Mouse (Mus musculus) limb, embryonic 10.5 days (tissue): ENCODE measurements around the gene Akr7a5. TPM values are rescaled to one million over a fixed set of nuclear protein-coding genes. Genes with fewer than 3 reads are reported as not detected.

Source experiments
- DNase-seq: peaks from one replicate; pipeline ENCODE4 v3.0.0-alpha.2; 2017; ENCODE audit warnings: low spot score
- H3K27ac ChIP-seq: fragments of 300-500 bp; sonication (generic); 2 replicates; pipeline ENCODE4 v1.5.1; 2016; ENCODE audit warnings: mild to moderate bottlenecking
- H3K27me3 ChIP-seq: fragments of 300-500 bp; sonication (generic); 2 replicates; pipeline ENCODE4 v1.6.1; 2016; ENCODE audit warnings: low read depth, mild to moderate bottlenecking; ENCODE audit not compliant: poor library complexity, severe bottlenecking
- H3K36me3 ChIP-seq: fragments of 300-500 bp; sonication (generic); 2 replicates; pipeline ENCODE4 v1.6.1; 2016; ENCODE audit warnings: mild to moderate bottlenecking, moderate library complexity
- H3K4me1 ChIP-seq: fragments of 300-500 bp; sonication (generic); 2 replicates; pipeline ENCODE4 v1.6.1; 2016
- H3K4me3 ChIP-seq: fragments of 300-500 bp; sonication (generic); 2 replicates; pipeline ENCODE4 v1.5.1; 2016; ENCODE audit warnings: mild to moderate bottlenecking, moderate library complexity
- H3K9me3 ChIP-seq: fragments of 300-500 bp; sonication (generic); replicated peaks from 2 replicates; pipeline ENCODE4 v1.6.1; 2016; ENCODE audit warnings: mild to moderate bottlenecking
- WGBS: fragments of 180-500 bp; shearing (Covaris S2); methylation state at CpG from one replicate; pipeline ENCODE4 v1.1.7; 2016; 5-methylcytosine and 5-hydroxymethylcytosine counted together
- polyA plus RNA-seq: library from polyadenylated mRNA; unstranded; fragments of >200 nt; fragmentation: Nextera tagmentation; extraction: Ambion mirVana; gene quantifications from 2 replicates; pipeline ENCODE4 v1.2.1, GENCODE M21; 2016

Akr7a5 gene
- polyA plus RNA-seq, 1 experiment from 2014 or later, result 133 TPM

DNA sequence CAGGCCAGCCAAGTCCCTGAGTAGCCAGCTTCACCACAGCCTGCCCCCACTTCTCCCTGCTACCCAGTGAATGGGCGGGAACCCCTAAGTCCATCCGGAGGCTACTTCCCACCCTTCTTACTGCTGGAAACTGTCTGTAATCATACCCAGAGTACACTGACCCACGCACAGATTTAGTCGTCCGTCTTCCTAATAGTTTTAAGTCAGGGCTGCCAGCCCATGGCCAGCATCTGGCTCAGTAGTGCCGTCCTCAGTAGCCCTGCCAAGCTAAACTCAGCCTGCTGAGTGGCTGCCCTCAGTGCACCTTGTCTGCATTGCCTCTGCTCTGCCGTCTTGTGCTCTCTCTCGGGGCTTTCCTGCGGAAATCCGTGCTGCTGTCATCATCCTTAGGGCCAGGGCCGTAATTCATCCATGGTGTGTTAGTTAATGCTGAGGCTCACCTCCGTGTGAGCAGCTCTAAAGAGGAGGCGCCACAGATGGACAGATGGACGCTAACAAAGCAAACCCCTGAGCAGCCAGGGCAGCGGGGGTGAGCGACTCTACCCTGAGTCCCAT, 28.7 kb upstream of the Akr7a5 start:
- Histone ChIP-seq H3K4me1 (peaks cover 56% of the 10 kb centered on the region), H3K4me3 (no peak overlapping the region), H3K27ac (peak overlapping the region; percentile 47; the same call in 1 of the 2 replicates), H3K27me3 (no peaks in the 10 kb centered on the region), H3K9me3 (no peaks in the 10 kb centered on the region), H3K36me3 (peaks cover 78% of the 10 kb centered on the region)
- WGBS, result 82% methylated on average over 16 of the region's 16 CpGs
- DNase-seq, result no peak

DNA sequence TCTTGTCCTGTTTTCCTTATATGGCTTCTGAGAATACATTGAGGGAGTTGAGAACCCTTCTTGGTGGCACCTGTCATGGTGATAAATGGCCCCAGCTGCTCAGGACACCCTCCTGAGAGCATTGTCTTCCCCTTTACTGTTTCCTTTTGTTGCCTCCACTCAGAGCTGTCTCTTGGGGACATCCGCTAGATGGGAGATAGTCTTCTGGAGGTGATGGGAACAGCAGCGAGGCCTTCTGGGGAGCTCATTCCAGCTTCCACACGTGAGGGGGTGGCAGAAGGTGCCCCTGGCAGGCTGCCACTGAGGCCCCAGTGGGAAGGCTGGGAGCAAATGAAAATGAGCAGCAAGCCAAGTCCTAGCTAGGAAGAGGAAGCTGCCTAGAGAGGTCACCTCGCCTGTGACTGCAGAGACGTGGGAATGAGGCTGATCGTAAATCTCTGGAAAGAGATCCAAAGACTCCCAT, 27.6 kb upstream of the Akr7a5 start:
- H3K4me3 ChIP-seq, result no peak overlapping the region
- WGBS, result 57% methylated on average over 6 of the region's 6 CpGs
- DNase-seq, result no peak
- no peaks in the 10 kb centered on the region for H3K9me3 ChIP-seq
- H3K27ac ChIP-seq, result peak overlapping the region; percentile 43; the same call in 1 of the 2 replicates
- H3K36me3 ChIP-seq, result peaks cover 82% of the 10 kb centered on the region
- no peaks in the 10 kb centered on the region for H3K27me3 ChIP-seq
- peaks cover 61% of the 10 kb centered on the region for H3K4me1 ChIP-seq

DNA sequence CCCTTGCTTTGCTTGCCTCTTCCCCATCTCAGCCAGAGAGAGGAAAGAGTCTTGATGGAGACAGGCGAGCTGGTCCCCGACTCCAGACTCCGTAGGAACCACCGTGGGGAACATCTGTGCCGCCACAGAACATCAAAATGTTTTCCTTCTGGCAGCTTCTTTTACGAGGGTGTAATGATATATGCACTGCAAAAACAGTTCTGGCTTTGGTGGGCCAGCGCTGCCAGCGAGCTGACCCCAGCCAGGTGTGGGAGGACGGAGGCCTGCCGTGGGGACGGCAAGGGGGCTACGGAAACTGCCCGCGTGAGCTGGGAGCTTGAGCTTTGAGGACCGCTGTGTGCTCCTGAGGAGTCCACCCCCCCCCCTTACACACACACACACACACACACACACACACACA, 25.7 kb upstream of the Akr7a5 start:
- Histone ChIP-seq H3K9me3 (no peaks in the 10 kb centered on the region), H3K4me3 (no peak overlapping the region), H3K36me3 (peaks cover 94% of the 10 kb centered on the region), H3K27me3 (no peaks in the 10 kb centered on the region), H3K27ac (peak overlapping the region; percentile 71), H3K4me1 (peaks cover 80% of the 10 kb centered on the region)
- peak; percentile 61 for DNase-seq
- WGBS, result 64% methylated on average over 15 of the region's 15 CpGs

GRCm38 (mm10) chr4:139286234-139286633, 24.3 kb upstream of the Akr7a5 start:
- H3K27ac ChIP-seq, result peak overlapping the region; percentile 54
- 91% methylated on average over 5 of the region's 5 CpGs for WGBS
- no peaks in the 10 kb centered on the region for H3K27me3 ChIP-seq
- no peaks in the 10 kb centered on the region for H3K9me3 ChIP-seq
- no peak for DNase-seq
- no peak overlapping the region for H3K4me3 ChIP-seq
- peaks cover 90% of the 10 kb centered on the region for H3K4me1 ChIP-seq
- peaks cover 94% of the 10 kb centered on the region for H3K36me3 ChIP-seq

GRCm38 (mm10) chr4:139287122-139287863, 23.3 kb upstream of the Akr7a5 start:
- WGBS, result 86% methylated on average over 18 of the region's 18 CpGs
- H3K27me3 ChIP-seq, result no peaks in the 10 kb centered on the region
- DNase-seq, result peak; percentile 91
- H3K9me3 ChIP-seq, result no peaks in the 10 kb centered on the region
- H3K4me3 ChIP-seq, result no peak overlapping the region
- H3K27ac ChIP-seq, result peak overlapping the region; percentile 54; the same call in 1 of the 2 replicates
- peaks cover 93% of the 10 kb centered on the region for H3K36me3 ChIP-seq
- H3K4me1 ChIP-seq, result peaks cover 79% of the 10 kb centered on the region

- H3K27me3 ChIP-seq, result no peaks in the 10 kb centered on the region
- peaks cover 81% of the 10 kb centered on the region for H3K36me3 ChIP-seq
- H3K27ac ChIP-seq, result peak overlapping the region; percentile 63
- no peaks in the 10 kb centered on the region for H3K9me3 ChIP-seq
- DNase-seq, result peak; percentile 69
- H3K4me3 ChIP-seq, result no peak overlapping the region
- peaks cover 65% of the 10 kb centered on the region for H3K4me1 ChIP-seq
- WGBS, result 62% methylated on average over 10 of the region's 10 CpGs
Observed at GRCm38 (mm10) chr4:139289017-139289416, 21.5 kb upstream of the Akr7a5 start.

GRCm38 (mm10) chr4:139291099-139291498, 19.4 kb upstream of the Akr7a5 start:
- H3K27ac ChIP-seq, result no peak overlapping the region
- H3K4me3 ChIP-seq, result no peak overlapping the region
- H3K27me3 ChIP-seq, result no peaks in the 10 kb centered on the region
- peaks cover 47% of the 10 kb centered on the region for H3K4me1 ChIP-seq
- 88% methylated on average over 16 of the region's 16 CpGs for WGBS
- no peak for DNase-seq
- H3K36me3 ChIP-seq, result peaks cover 62% of the 10 kb centered on the region
- H3K9me3 ChIP-seq, result no peaks in the 10 kb centered on the region

DNA sequence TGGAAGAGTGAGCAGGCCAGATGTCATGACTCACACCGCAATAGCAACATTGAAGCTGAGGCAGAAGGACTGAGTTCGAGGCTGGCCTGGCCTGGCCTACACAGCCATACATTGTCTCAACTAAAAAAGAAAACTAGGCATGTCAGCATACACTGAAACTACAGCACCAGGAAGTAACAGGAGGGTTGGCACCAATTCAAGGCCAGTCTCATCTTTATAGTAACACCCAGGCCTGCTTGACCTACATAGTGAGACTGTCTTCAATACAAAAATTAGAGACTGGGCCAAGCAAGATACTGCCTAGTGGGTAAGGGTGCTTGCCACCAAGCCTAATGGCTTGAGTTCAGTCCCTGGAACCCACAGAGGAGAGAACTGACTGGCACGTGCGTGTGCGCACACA, 18.5 kb upstream of the Akr7a5 start:
- Histone ChIP-seq H3K27ac (no peak overlapping the region), H3K36me3 (peaks cover 54% of the 10 kb centered on the region), H3K9me3 (no peaks in the 10 kb centered on the region), H3K4me3 (no peak overlapping the region), H3K4me1 (peaks cover 47% of the 10 kb centered on the region), H3K27me3 (no peaks in the 10 kb centered on the region)
- DNase-seq, result no peak
- WGBS, result 96% methylated on average over 5 of the region's 5 CpGs

GRCm38 (mm10) chr4:139297566-139297965, 13.0 kb upstream of the Akr7a5 start:
- Histone ChIP-seq H3K27ac (no peak overlapping the region), H3K4me1 (peaks cover 15% of the 10 kb centered on the region), H3K36me3 (peaks cover 48% of the 10 kb centered on the region), H3K27me3 (no peaks in the 10 kb centered on the region), H3K4me3 (no peak overlapping the region), H3K9me3 (no peaks in the 10 kb centered on the region)
- no peak for DNase-seq
- WGBS, result 87% methylated on average over 4 of the region's 4 CpGs

- WGBS, result 85% methylated on average over 12 of the region's 12 CpGs
- Histone ChIP-seq H3K27ac (no peak overlapping the region), H3K36me3 (peaks cover 45% of the 10 kb centered on the region), H3K4me1 (peaks cover 17% of the 10 kb centered on the region), H3K27me3 (no peaks in the 10 kb centered on the region), H3K4me3 (no peak overlapping the region), H3K9me3 (no peaks in the 10 kb centered on the region)
- no peak for DNase-seq
Observed at GRCm38 (mm10) chr4:139298671-139299366, 11.7 kb upstream of the Akr7a5 start.

DNA sequence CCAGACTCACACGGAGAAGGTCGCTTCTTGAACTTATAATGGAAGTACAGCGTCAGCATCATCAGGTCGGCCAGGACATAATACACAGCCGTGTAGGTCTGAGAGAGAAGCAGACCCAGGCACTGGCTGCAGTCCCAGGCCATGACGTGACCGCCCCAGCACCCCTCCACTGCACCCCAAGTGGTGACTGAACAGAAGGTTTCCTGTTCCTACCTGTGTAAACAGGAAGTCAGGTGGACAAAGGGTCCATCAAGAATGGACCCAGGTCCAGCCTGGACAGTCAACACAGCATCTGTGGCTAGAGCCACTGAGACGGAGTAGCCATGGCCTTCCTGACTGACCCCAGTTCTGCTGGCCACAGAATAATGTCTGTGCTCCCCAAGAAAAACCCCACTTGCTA, 8.8 kb upstream of the Akr7a5 start:
- 91% methylated on average over 8 of the region's 8 CpGs for WGBS

GRCm38 (mm10) chr4:139302241-139302640, 8.3 kb upstream of the Akr7a5 start:
- Histone ChIP-seq H3K27ac (no peak overlapping the region), H3K4me1 (peaks cover 15% of the 10 kb centered on the region), H3K27me3 (no peaks in the 10 kb centered on the region), H3K4me3 (no peak overlapping the region), H3K9me3 (no peaks in the 10 kb centered on the region), H3K36me3 (peaks cover 68% of the 10 kb centered on the region)
- DNase-seq, result no peak
- 43% methylated on average over 5 of the region's 5 CpGs for WGBS

More for the DNA sequence above, 8.8 kb upstream of the Akr7a5 start:
- Histone ChIP-seq H3K4me1 (peaks cover 19% of the 10 kb centered on the region), H3K27me3 (no peaks in the 10 kb centered on the region), H3K4me3 (no peak overlapping the region), H3K9me3 (no peaks in the 10 kb centered on the region), H3K36me3 (peaks cover 68% of the 10 kb centered on the region), H3K27ac (no peak overlapping the region)
- no peak for DNase-seq

- H3K4me3 ChIP-seq, result no peak overlapping the region
- H3K4me1 ChIP-seq, result peaks cover 25% of the 10 kb centered on the region
- peaks cover 19% of the 10 kb centered on the region for H3K27me3 ChIP-seq
- DNase-seq, result no peak
- H3K27ac ChIP-seq, result no peak overlapping the region
- WGBS, result 95% methylated on average over 3 of the region's 3 CpGs
- no peaks in the 10 kb centered on the region for H3K9me3 ChIP-seq
- H3K36me3 ChIP-seq, result peaks cover 44% of the 10 kb centered on the region
Observed at GRCm38 (mm10) chr4:139305521-139305920, 5.0 kb upstream of the Akr7a5 start.
